Mouse (Mus musculus) MEL (cell line): ENCODE measurements at regions not wholly inside any gene's neighbourhood (a gene's known extent, or its start where the extent isn't known, plus 50 kb on each side); places are given as distances from the start of the nearest gene placed in this dataset.

Experiments
- DNase-seq: peaks from one replicate; pipeline ENCODE4 v3.0.0; 2011; ENCODE audit warnings: low read depth, low spot score
- H3K27ac ChIP-seq: 2 replicates; pipeline ENCODE4 v1.5.1; 2012; ENCODE audit warnings: low read depth, mild to moderate bottlenecking, control low read depth, low read length, moderate library complexity; ENCODE audit not compliant: control insufficient read depth
- H3K27me3 ChIP-seq, 2 experiments: fragments of 150-350 bp in 1 of 2; sonication (generic) in 1 of 2; 2 replicates each; pipeline ENCODE4 v1.6.1; 2012; ENCODE audit warnings: low read length in 2 of 2, mild to moderate bottlenecking in 2 of 2, improper control_type of control experiment in 1 of 2, moderate library complexity in 1 of 2; ENCODE audit not compliant: insufficient read depth in 2 of 2, control insufficient read depth in 1 of 2
- H3K36me3 ChIP-seq, 2 experiments: 2 replicates each; pipeline ENCODE4 v1.6.1; 2012 to 2014; ENCODE audit warnings: low read length in 2 of 2, improper control_type of control experiment in 1 of 2, inconsistent platforms in 1 of 2, mild to moderate bottlenecking in 1 of 2; ENCODE audit not compliant: insufficient read depth in 2 of 2, control insufficient read depth in 1 of 2
- H3K4me1 ChIP-seq, 2 experiments: fragments of 150-350 bp in 1 of 2; sonication (generic) in 1 of 2; 2 replicates each; pipeline ENCODE4 v1.6.1; 2012; ENCODE audit warnings: low read length in 2 of 2, improper control_type of control experiment in 1 of 2, mild to moderate bottlenecking in 1 of 2; ENCODE audit not compliant: insufficient read depth in 2 of 2, control insufficient read depth in 1 of 2
- H3K4me3 ChIP-seq, 2 experiments: fragments of 150-350 bp in 1 of 2; sonication (generic) in 1 of 2; 2 replicates each; pipeline ENCODE4 v1.5.1; 2012; ENCODE audit warnings: low read depth in 2 of 2, low read length in 2 of 2, mild to moderate bottlenecking in 2 of 2, moderate library complexity in 2 of 2, control low read depth in 1 of 2, improper control_type of control experiment in 1 of 2; ENCODE audit not compliant: control insufficient read depth in 1 of 2, insufficient read depth in 1 of 2
- H3K79me2 ChIP-seq: 2 replicates; pipeline ENCODE4 v1.6.1; 2012; ENCODE audit warnings: mild to moderate bottlenecking, low read length, moderate library complexity; ENCODE audit not compliant: control insufficient read depth, poor library complexity, insufficient read depth
- H3K9ac ChIP-seq: 2 replicates; pipeline ENCODE4 v1.6.1; 2012; ENCODE audit warnings: low read depth, mild to moderate bottlenecking, control low read depth, low read length, moderate library complexity; ENCODE audit not compliant: control insufficient read depth, poor library complexity, severe bottlenecking
- H3K9me3 ChIP-seq: fragments of 150-350 bp; sonication (generic); replicated peaks from 2 replicates; pipeline ENCODE4 v1.6.1; 2012; ENCODE audit warnings: mild to moderate bottlenecking, low read length, improper control_type of control experiment, moderate library complexity; ENCODE audit not compliant: insufficient read depth
- BHLHE40 ChIP-seq: IDR thresholded peaks from 2 replicates; pipeline ENCODE4 v1.6.1; 2012; ENCODE audit warnings: low read depth, mild to moderate bottlenecking, inconsistent platforms, low read length, improper control_type of control experiment, borderline replicate concordance
- CHD1 ChIP-seq: IDR thresholded peaks from 2 replicates; pipeline ENCODE4 v1.6.1; 2012; ENCODE audit warnings: low read depth, mild to moderate bottlenecking, inconsistent platforms, low read length, improper control_type of control experiment
- CTCF ChIP-seq, 3 experiments: IDR thresholded peaks in 2 of 3; conservative IDR thresholded peaks in 1 of 3; 2 replicates each; pipeline ENCODE4 v1.5.1; 2011 to 2012; ENCODE audit warnings: low read length in 3 of 3, low read depth in 2 of 3, mild to moderate bottlenecking in 2 of 3, improper control_type of control experiment in 1 of 3, inconsistent platforms in 1 of 3, mixed read lengths in 1 of 3, moderate library complexity in 1 of 3; ENCODE audit not compliant: control insufficient read depth in 1 of 3, insufficient read depth in 1 of 3, poor library complexity in 1 of 3, severe bottlenecking in 1 of 3
- E2F4 ChIP-seq: IDR thresholded peaks from 2 replicates; pipeline ENCODE4 v1.6.1; 2011; ENCODE audit warnings: low read depth, low read length, improper control_type of control experiment, borderline replicate concordance
- EP300 ChIP-seq, 2 experiments: IDR thresholded peaks; 2 replicates each; pipeline ENCODE4 v1.6.1; 2011; ENCODE audit warnings: improper control_type of control experiment in 2 of 2, low read length in 2 of 2, low read depth in 1 of 2, mild to moderate bottlenecking in 1 of 2
- ETS1 ChIP-seq: IDR thresholded peaks from 2 replicates; pipeline ENCODE4 v1.6.1; 2012; ENCODE audit warnings: low read depth, mild to moderate bottlenecking, inconsistent platforms, low read length, improper control_type of control experiment, moderate library complexity
- GATA1 ChIP-seq: IDR thresholded peaks from 2 replicates; pipeline ENCODE4 v1.6.1; 2011; ENCODE audit warnings: low read depth, low read length, improper control_type of control experiment
- HCFC1 ChIP-seq: IDR thresholded peaks from 2 replicates; pipeline ENCODE4 v1.6.1; 2012; ENCODE audit warnings: low read depth, mild to moderate bottlenecking, inconsistent platforms, low read length, improper control_type of control experiment, moderate library complexity
- JUND ChIP-seq: IDR thresholded peaks from 2 replicates; pipeline ENCODE4 v1.6.1; 2011; ENCODE audit warnings: low read depth, mild to moderate bottlenecking, improper control_type of control experiment, low read length
- KAT2A ChIP-seq: conservative IDR thresholded peaks from 2 replicates; pipeline ENCODE4 v1.6.1; 2012; ENCODE audit warnings: low read depth, low read length, improper control_type of control experiment, inconsistent platforms
- MAFK ChIP-seq: IDR thresholded peaks from 2 replicates; pipeline ENCODE4 v1.6.1; 2011; ENCODE audit warnings: low read depth, mild to moderate bottlenecking, low read length, improper control_type of control experiment, borderline replicate concordance
- MAX ChIP-seq: IDR thresholded peaks from 2 replicates; pipeline ENCODE4 v1.6.1; 2011; ENCODE audit warnings: low read length, improper control_type of control experiment
- MAZ ChIP-seq: IDR thresholded peaks from 2 replicates; pipeline ENCODE4 v1.6.1; 2012; ENCODE audit warnings: low read depth, mild to moderate bottlenecking, inconsistent platforms, low read length, improper control_type of control experiment
- MEF2A ChIP-seq: IDR thresholded peaks from 2 replicates; pipeline ENCODE4 v1.6.1; 2014; ENCODE audit warnings: low read depth, mild to moderate bottlenecking, inconsistent platforms, low read length, improper control_type of control experiment; ENCODE audit not compliant: poor library complexity, insufficient replicate concordance, severe bottlenecking; ENCODE audit errors: extremely low read depth
- MYC ChIP-seq: IDR thresholded peaks from 2 replicates; pipeline ENCODE4 v1.6.1; 2011; ENCODE audit warnings: low read depth, mild to moderate bottlenecking, low read length, improper control_type of control experiment, moderate library complexity
- NELFE ChIP-seq: IDR thresholded peaks from 2 replicates; pipeline ENCODE4 v1.6.1; 2011; ENCODE audit warnings: low read depth, low read length, improper control_type of control experiment
- NRF1 ChIP-seq: IDR thresholded peaks from 2 replicates; pipeline ENCODE4 v1.6.1; 2014; ENCODE audit warnings: low read depth, mild to moderate bottlenecking, inconsistent platforms, low read length, improper control_type of control experiment, moderate library complexity; ENCODE audit not compliant: poor library complexity, insufficient read depth, severe bottlenecking
- POLR2AphosphoS5 ChIP-seq: IDR thresholded peaks from 2 replicates; pipeline ENCODE4 v1.6.1; 2012; ENCODE audit warnings: low read depth, borderline replicate concordance, mild to moderate bottlenecking, inconsistent platforms, low read length, moderate library complexity, mixed read lengths
- RCOR1 ChIP-seq: IDR thresholded peaks from 2 replicates; pipeline ENCODE4 v1.6.1; 2012; ENCODE audit warnings: low read depth, mild to moderate bottlenecking, inconsistent platforms, low read length, improper control_type of control experiment
- SMC3 ChIP-seq: IDR thresholded peaks from 2 replicates; pipeline ENCODE4 v1.6.1; 2011; ENCODE audit warnings: low read depth, low read length, improper control_type of control experiment
- TAL1 ChIP-seq: IDR thresholded peaks from 2 replicates; pipeline ENCODE4 v1.6.1; 2012; ENCODE audit warnings: mild to moderate bottlenecking, inconsistent platforms, low read length, moderate library complexity, mixed read lengths
- TCF12 ChIP-seq: IDR thresholded peaks from 2 replicates; pipeline ENCODE4 v1.6.1; 2014; ENCODE audit warnings: low read depth, mild to moderate bottlenecking, inconsistent platforms, low read length, improper control_type of control experiment, moderate library complexity
- USF1 ChIP-seq: IDR thresholded peaks from 2 replicates; pipeline ENCODE4 v1.6.1; 2014; ENCODE audit warnings: low read depth, mild to moderate bottlenecking, inconsistent platforms, low read length, improper control_type of control experiment, moderate library complexity
- ZC3H11A ChIP-seq: IDR thresholded peaks from 2 replicates; pipeline ENCODE4 v1.6.1; 2012; ENCODE audit warnings: low read depth, mild to moderate bottlenecking, inconsistent platforms, low read length, improper control_type of control experiment
- ZKSCAN1 ChIP-seq: IDR thresholded peaks from 2 replicates; pipeline ENCODE4 v1.6.1; 2012; ENCODE audit warnings: low read depth, mild to moderate bottlenecking, inconsistent platforms, low read length, improper control_type of control experiment, moderate library complexity
- ZNF384 ChIP-seq: IDR thresholded peaks from 2 replicates; pipeline ENCODE4 v1.6.1; 2012; ENCODE audit warnings: low read depth, mild to moderate bottlenecking, inconsistent platforms, low read length, improper control_type of control experiment

DNA sequence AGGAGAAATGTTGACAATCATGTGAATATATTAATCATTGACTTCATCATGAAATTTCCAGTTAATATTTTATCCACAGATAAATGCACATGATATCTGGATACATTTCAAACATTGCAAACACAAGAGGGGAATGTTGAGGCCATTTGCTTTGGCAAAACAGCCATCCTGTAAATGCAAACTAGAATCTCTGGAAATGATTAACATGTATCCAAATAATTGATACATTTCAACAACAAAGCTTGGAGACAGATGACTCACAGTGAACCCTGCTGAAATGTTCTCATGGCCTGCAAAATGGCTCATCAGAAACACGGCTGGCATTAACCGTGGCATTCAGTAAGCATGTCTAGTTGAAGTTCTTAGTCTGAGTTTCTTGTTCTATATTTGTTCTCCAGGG lies 382.3 kb downstream of the Rfpl4b start:
- H3K79me2 ChIP-seq, result no peaks in the 10 kb centered on the region
- no peak overlapping the region for H3K27ac ChIP-seq
- no peaks in the 10 kb centered on the region for H3K36me3 ChIP-seq
- no peaks in the 10 kb centered on the region for H3K27me3 ChIP-seq
- H3K9me3 ChIP-seq, result no peaks in the 10 kb centered on the region
- H3K4me1 ChIP-seq, result no peaks in the 10 kb centered on the region
- no peak for DNase-seq
- TF ChIP-seq MEF2A, result no peak
- TF ChIP-seq ZC3H11A, result no peak
- TF ChIP-seq MYC, result no peak
- TF ChIP-seq CTCF (IDR thresholded peaks at IDR 0.05 in 2 of 3, conservative IDR thresholded peaks at IDR 0.05 in 1 of 3; ENCODE audit: control insufficient read depth in 1 of 3, insufficient read depth in 1 of 3, low read depth in 2 of 3, low read length in 3 of 3, poor library complexity in 1 of 3, severe bottlenecking in 1 of 3), result no peak
- no peak for TF ChIP-seq SMC3
- no peak for TF ChIP-seq POLR2AphosphoS5
- no peak for TF ChIP-seq MAX
- no peak for TF ChIP-seq RCOR1
- TF ChIP-seq JUND, result no peak
- TF ChIP-seq KAT2A, result no peak
- TF ChIP-seq BHLHE40, result no peak
- no peak for TF ChIP-seq E2F4
- no peak for TF ChIP-seq HCFC1
- no peak for TF ChIP-seq TAL1
- no peak for TF ChIP-seq ZNF384
- TF ChIP-seq TCF12, result no peak
- TF ChIP-seq ETS1, result no peak
- no peak for TF ChIP-seq ZKSCAN1
- no peak for TF ChIP-seq USF1
- TF ChIP-seq MAZ, result no peak
- TF ChIP-seq, all 39 proteins: peak for 0
- no peak overlapping the region for H3K4me3 ChIP-seq
- H3K9ac ChIP-seq, result no peak overlapping the region

DNA sequence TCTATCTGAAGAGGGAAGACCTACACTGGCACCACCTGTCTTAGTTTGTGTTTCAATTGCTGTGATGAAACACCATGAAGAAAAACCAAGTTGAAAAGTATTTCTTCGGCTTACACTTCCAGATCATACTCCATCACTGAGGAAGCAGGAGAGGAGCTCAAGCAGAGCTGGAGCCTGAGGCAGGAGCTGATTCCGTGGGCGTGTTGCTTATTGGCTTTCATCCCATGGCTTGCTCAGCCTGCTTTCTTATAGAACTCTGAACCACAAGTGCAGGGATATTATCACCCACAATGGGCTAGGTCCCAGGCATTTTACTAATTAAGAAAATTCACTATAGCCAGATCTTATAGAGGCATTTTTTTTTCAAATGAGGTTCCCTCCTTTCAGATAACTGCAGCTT lies 384.7 kb downstream of the Rfpl4b start:
- Histone ChIP-seq H3K36me3 (no peaks in the 10 kb centered on the region), H3K9me3 (no peaks in the 10 kb centered on the region), H3K27me3 (no peaks in the 10 kb centered on the region), H3K79me2 (no peaks in the 10 kb centered on the region), H3K4me3 (no peak overlapping the region), H3K4me1 (no peaks in the 10 kb centered on the region), H3K9ac (no peak overlapping the region), H3K27ac (no peak overlapping the region)
- no peak for TF ChIP-seq NRF1
- no peak for TF ChIP-seq USF1
- TF ChIP-seq MAFK, result no peak
- no peak for TF ChIP-seq NELFE
- TF ChIP-seq MEF2A, result no peak
- no peak for TF ChIP-seq EP300 (IDR thresholded peaks at IDR 0.05; ENCODE audit: low read depth in 1 of 2, low read length in 2 of 2)
- TF ChIP-seq MYC, result no peak
- TF ChIP-seq CHD1, result no peak
- no peak for TF ChIP-seq GATA1
- TF ChIP-seq ETS1, result no peak
- no peak for DNase-seq
